Mouse (Mus musculus): Measurements from ENCODE around the gene Peli1. TPM values are rescaled to one million over a fixed set of nuclear protein-coding genes. Genes with fewer than 3 reads are reported as not detected.
A peak's percentile ranks its signal among the peaks of the same experiment; 100 is the strongest.

Gene Peli1
- polyA plus RNA-seq, 1 experiment from 2014 or later, result 35.8 TPM

DNA sequence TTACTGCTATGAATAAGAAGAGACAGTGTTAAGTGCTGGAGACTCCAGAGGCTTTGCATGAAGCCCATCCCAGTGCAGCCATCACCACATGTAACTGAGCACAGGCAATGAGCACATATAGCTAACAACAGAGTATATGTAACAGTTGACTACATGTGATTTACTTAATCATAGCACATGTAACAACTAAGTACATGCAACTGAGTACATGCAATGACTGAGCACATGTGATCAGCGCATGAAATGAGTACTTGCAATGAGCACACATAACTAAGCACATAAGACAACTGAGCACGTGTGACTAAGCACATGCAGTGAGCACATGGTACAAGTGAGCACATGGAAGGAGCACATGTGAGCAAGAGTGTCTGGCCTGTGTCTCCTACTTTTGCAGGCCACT, 29.0 kb upstream of the Peli1 start:
- peaks cover 6% of the 10 kb centered on the region; the same call in 1 of the 2 replicates for H3K4me1 ChIP-seq (replicated peaks)

DNA sequence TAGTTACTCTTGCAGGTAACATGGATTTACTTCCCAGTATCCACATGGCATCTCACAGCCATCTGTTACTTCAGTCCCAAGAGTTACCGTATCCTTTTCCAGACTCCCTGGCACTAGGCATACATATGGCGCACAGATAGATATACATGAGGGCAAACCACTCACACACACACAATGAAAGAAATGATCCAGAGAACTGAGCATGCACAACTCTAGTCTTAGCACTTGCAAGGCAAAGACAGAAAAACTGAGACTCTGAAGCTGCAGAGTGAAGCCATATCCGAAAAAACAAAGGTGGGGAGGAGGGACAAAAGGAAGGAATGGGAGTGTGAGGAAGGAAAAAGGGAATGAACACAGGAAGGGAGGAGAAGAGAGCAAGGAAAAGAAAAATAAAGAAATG, 27.8 kb upstream of the Peli1 start:
- 88% methylated on average over 3 of the region's 3 CpGs for WGBS

More for the DNA sequence above, 29.0 kb upstream of the Peli1 start:
- no peak overlapping the region for H3K9ac ChIP-seq
- no peak overlapping the region for H3K4me2 ChIP-seq (replicated peaks)
- ATAC-seq, result no peak
- H3K9me3 ChIP-seq, result no peaks in the 10 kb centered on the region
- no peaks in the 10 kb centered on the region for H3K36me3 ChIP-seq
- no peak overlapping the region for H3K4me3 ChIP-seq (replicated peaks)
- H3K27me3 ChIP-seq (replicated peaks), result no peaks in the 10 kb centered on the region
- H3K27ac ChIP-seq, result no peak overlapping the region
- WGBS, result 96% methylated on average over 2 of the region's 2 CpGs

DNA sequence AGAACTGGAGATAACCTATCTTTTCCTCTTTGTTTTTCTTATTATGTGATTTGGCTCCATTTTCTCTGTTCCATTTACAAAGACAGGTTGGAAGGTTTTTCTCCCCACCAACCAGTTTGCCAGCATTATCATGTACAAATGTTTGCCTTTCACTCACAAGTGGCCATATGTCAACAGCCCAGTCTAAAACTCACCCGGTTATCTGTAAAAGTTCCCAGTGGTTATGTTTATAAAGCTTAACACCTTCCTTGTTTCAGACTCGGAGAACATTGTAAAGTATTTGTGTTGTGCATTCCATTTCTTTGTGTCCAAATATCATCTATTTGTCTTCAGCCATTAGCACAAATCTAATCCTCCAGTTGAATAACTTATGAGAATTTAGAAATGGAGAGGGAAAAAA, 11.7 kb upstream of the Peli1 start:
- H3K9ac ChIP-seq, result no peak overlapping the region
- H3K4me2 ChIP-seq (replicated peaks), result no peak overlapping the region
- ATAC-seq, result peak; percentile 66; the same call in 1 of the 2 replicates
- 22% methylated on average over 2 of the region's 2 CpGs for WGBS
- H3K4me3 ChIP-seq (replicated peaks), result no peak overlapping the region
- H3K4me1 ChIP-seq (replicated peaks), result 0 out of 2 replicates have a peak, but pooled peaks cover 2% of the 10 kb centered on the region
- no peaks in the 10 kb centered on the region for H3K36me3 ChIP-seq
- H3K9me3 ChIP-seq, result no peaks in the 10 kb centered on the region
- no peak overlapping the region for H3K27ac ChIP-seq
- H3K27me3 ChIP-seq (replicated peaks), result no peaks in the 10 kb centered on the region

More for the DNA sequence above, 27.8 kb upstream of the Peli1 start:
- Histone ChIP-seq H3K27ac (no peak overlapping the region), H3K4me2 (replicated peaks) (no peak overlapping the region), H3K36me3 (no peaks in the 10 kb centered on the region), H3K9me3 (no peaks in the 10 kb centered on the region), H3K4me3 (replicated peaks) (no peak overlapping the region), H3K27me3 (replicated peaks) (no peaks in the 10 kb centered on the region), H3K9ac (no peak overlapping the region), H3K4me1 (replicated peaks) (peaks cover 6% of the 10 kb centered on the region; the same call in 1 of the 2 replicates)
- ATAC-seq, result no peak

DNA sequence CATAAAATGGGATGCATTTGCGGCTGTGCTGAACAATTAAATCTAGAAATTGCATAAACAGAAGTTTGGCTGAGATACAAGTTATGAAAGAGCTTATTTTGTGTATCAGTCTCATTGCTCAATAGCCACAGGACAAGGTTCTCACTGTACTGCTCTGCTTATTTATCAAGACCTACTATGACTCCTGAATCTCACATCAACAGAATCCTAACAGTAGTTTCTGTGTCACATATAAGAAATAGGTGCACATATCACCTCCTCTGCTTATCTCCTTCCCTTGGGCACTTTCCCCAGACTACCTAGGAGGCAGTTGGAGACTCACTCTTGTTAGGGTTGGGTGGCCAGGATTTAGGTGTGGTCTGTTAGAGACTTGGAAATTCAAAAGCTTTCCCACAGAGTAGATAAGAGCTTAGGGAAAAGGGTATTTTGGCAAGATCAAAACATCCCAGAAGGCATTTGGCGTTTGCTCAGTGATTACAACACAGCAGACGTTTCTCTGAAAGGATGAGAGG, 11.2 kb upstream of the Peli1 start:
- ATAC-seq, result peak; percentile 58
- H3K9me3 ChIP-seq, result no peaks in the 10 kb centered on the region
- no peak overlapping the region for H3K27ac ChIP-seq
- no peak overlapping the region for H3K9ac ChIP-seq
- H3K27me3 ChIP-seq (replicated peaks), result no peaks in the 10 kb centered on the region
- no peak overlapping the region for H3K4me3 ChIP-seq (replicated peaks)
- H3K36me3 ChIP-seq, result no peaks in the 10 kb centered on the region
- WGBS, result 32% methylated on average over 3 of the region's 3 CpGs
- H3K4me2 ChIP-seq (replicated peaks), result no peak overlapping the region
- H3K4me1 ChIP-seq (replicated peaks), result 0 out of 2 replicates have a peak, but pooled peaks cover 2% of the 10 kb centered on the region

DNA sequence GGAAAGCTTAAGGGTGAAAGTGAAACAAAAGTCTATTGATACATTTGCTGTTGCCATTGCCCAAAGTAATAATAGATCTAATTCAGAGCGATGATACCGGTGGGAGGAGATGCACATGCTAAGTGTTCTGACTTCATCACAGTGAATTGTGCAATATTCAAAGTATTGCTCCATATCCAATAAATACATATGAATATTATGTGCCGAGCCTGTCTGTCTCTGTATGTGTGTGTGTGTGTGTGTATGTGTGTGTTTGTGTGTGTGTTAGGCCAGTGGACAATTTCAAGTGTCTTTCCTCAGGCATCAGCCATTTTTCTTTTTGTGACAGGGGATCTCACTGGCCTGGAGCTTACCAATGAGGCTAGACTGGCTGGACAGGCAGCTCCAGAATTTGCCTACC, 9.9 kb upstream of the Peli1 start:
- Histone ChIP-seq H3K4me1 (replicated peaks) (0 out of 2 replicates have a peak, but pooled peaks cover 2% of the 10 kb centered on the region), H3K27ac (no peak overlapping the region), H3K4me3 (replicated peaks) (no peak overlapping the region), H3K9me3 (no peaks in the 10 kb centered on the region), H3K27me3 (replicated peaks) (no peaks in the 10 kb centered on the region), H3K9ac (no peak overlapping the region), H3K4me2 (replicated peaks) (no peak overlapping the region), H3K36me3 (no peaks in the 10 kb centered on the region)
- no peak for ATAC-seq
- 79% methylated on average over 3 of the region's 3 CpGs for WGBS

GRCm38 (mm10) chr11:21082711-21083110, 8.4 kb upstream of the Peli1 start:
- no peak overlapping the region for H3K4me2 ChIP-seq (replicated peaks)
- H3K27ac ChIP-seq, result no peak overlapping the region
- no peak overlapping the region for H3K9ac ChIP-seq
- H3K9me3 ChIP-seq, result no peaks in the 10 kb centered on the region
- ATAC-seq, result peak; percentile 69
- no peaks in the 10 kb centered on the region for H3K27me3 ChIP-seq (replicated peaks)
- H3K4me1 ChIP-seq (replicated peaks), result 0 out of 2 replicates have a peak, but pooled peaks cover 2% of the 10 kb centered on the region
- H3K4me3 ChIP-seq (replicated peaks), result no peak overlapping the region
- no peaks in the 10 kb centered on the region for H3K36me3 ChIP-seq
- WGBS, result 36% methylated on average over 2 of the region's 2 CpGs

- H3K9me3 ChIP-seq, result no peaks in the 10 kb centered on the region
- no peak overlapping the region for H3K4me2 ChIP-seq (replicated peaks)
- H3K27me3 ChIP-seq (replicated peaks), result no peaks in the 10 kb centered on the region
- no peak overlapping the region for H3K9ac ChIP-seq
- no peak for ATAC-seq
- H3K4me3 ChIP-seq (replicated peaks), result no peak overlapping the region
- H3K4me1 ChIP-seq (replicated peaks), result no peaks in the 10 kb centered on the region
- H3K27ac ChIP-seq, result no peak overlapping the region
- WGBS, result 61% methylated on average over 2 of the region's 2 CpGs
- no peaks in the 10 kb centered on the region for H3K36me3 ChIP-seq
Observed at GRCm38 (mm10) chr11:21088356-21088755, 2.7 kb upstream of the Peli1 start.

- no peak for ATAC-seq
- Histone ChIP-seq H3K4me3 (replicated peaks) (no peak overlapping the region), H3K4me2 (replicated peaks) (no peak overlapping the region), H3K27me3 (replicated peaks) (no peaks in the 10 kb centered on the region), H3K4me1 (replicated peaks) (no peaks in the 10 kb centered on the region), H3K9ac (no peak overlapping the region), H3K27ac (no peak overlapping the region), H3K36me3 (no peaks in the 10 kb centered on the region), H3K9me3 (no peaks in the 10 kb centered on the region)
- 23% methylated on average over 4 of the region's 4 CpGs for WGBS
Observed at GRCm38 (mm10) chr11:21089571-21089970, 1.5 kb upstream of the Peli1 start.

GRCm38 (mm10) chr11:21091428-21092405, 626 bp downstream of the Peli1 start:
- Histone ChIP-seq H3K9ac (peak overlapping the region; percentile 97), H3K4me1 (replicated peaks) (no peaks in the 10 kb centered on the region), H3K36me3 (no peaks in the 10 kb centered on the region), H3K4me3 (replicated peaks) (peak overlapping the region; percentile 91), H3K27me3 (replicated peaks) (no peaks in the 10 kb centered on the region), H3K27ac (peak overlapping the region; percentile 100), H3K9me3 (no peaks in the 10 kb centered on the region), H3K4me2 (replicated peaks) (peak overlapping the region; percentile 53)
- under 1% methylated on average over 97 of the region's 99 CpGs for WGBS
- peak; percentile 75 for ATAC-seq

GRCm38 (mm10) chr11:21092621-21093020, 1.5 kb downstream of the Peli1 start:
- no peaks in the 10 kb centered on the region for H3K36me3 ChIP-seq
- no peak overlapping the region for H3K27ac ChIP-seq
- WGBS, result 11% methylated on average over 7 of the region's 7 CpGs
- H3K4me3 ChIP-seq (replicated peaks), result peak overlapping the region; percentile 91
- H3K9me3 ChIP-seq, result no peaks in the 10 kb centered on the region
- H3K9ac ChIP-seq, result peak overlapping the region; percentile 15; the same call in 1 of the 2 replicates
- H3K27me3 ChIP-seq (replicated peaks), result no peaks in the 10 kb centered on the region
- peak overlapping the region; percentile 53 for H3K4me2 ChIP-seq (replicated peaks)
- H3K4me1 ChIP-seq (replicated peaks), result no peaks in the 10 kb centered on the region
- no peak for ATAC-seq

- no peak for ATAC-seq
- no peak overlapping the region for H3K4me3 ChIP-seq (replicated peaks)
- no peak overlapping the region for H3K27ac ChIP-seq
- H3K27me3 ChIP-seq (replicated peaks), result no peaks in the 10 kb centered on the region
- 50% methylated on average over 3 of the region's 3 CpGs for WGBS
- H3K9me3 ChIP-seq, result no peaks in the 10 kb centered on the region
- H3K4me2 ChIP-seq (replicated peaks), result peak overlapping the region; percentile 43
- H3K36me3 ChIP-seq, result no peaks in the 10 kb centered on the region
- no peaks in the 10 kb centered on the region for H3K4me1 ChIP-seq (replicated peaks)
- no peak overlapping the region; the same call in 1 of the 2 replicates for H3K9ac ChIP-seq
Observed at GRCm38 (mm10) chr11:21093081-21093815, 2.2 kb downstream of the Peli1 start.

GRCm38 (mm10) chr11:21096590-21096989, 5.5 kb downstream of the Peli1 start:
- no peaks in the 10 kb centered on the region for H3K4me1 ChIP-seq (replicated peaks)
- WGBS, result 88% methylated on average over 2 of the region's 2 CpGs
- no peaks in the 10 kb centered on the region for H3K36me3 ChIP-seq
- no peaks in the 10 kb centered on the region for H3K27me3 ChIP-seq (replicated peaks)
- H3K4me2 ChIP-seq (replicated peaks), result no peak overlapping the region
- no peak overlapping the region for H3K27ac ChIP-seq
- no peak for ATAC-seq
- H3K9me3 ChIP-seq, result no peaks in the 10 kb centered on the region
- H3K9ac ChIP-seq, result no peak overlapping the region
- H3K4me3 ChIP-seq (replicated peaks), result no peak overlapping the region

Measured in intestine, embryonic 15.5 days (tissue).